Mouse (Mus musculus) right cerebral cortex, postnatal 14 days (tissue): Measurements from ENCODE around the gene Uckl1.

Experiments
- DNase-seq: peaks from one replicate; pipeline ENCODE4 v3.0.0; 2022

Uckl1 gene

DNA sequence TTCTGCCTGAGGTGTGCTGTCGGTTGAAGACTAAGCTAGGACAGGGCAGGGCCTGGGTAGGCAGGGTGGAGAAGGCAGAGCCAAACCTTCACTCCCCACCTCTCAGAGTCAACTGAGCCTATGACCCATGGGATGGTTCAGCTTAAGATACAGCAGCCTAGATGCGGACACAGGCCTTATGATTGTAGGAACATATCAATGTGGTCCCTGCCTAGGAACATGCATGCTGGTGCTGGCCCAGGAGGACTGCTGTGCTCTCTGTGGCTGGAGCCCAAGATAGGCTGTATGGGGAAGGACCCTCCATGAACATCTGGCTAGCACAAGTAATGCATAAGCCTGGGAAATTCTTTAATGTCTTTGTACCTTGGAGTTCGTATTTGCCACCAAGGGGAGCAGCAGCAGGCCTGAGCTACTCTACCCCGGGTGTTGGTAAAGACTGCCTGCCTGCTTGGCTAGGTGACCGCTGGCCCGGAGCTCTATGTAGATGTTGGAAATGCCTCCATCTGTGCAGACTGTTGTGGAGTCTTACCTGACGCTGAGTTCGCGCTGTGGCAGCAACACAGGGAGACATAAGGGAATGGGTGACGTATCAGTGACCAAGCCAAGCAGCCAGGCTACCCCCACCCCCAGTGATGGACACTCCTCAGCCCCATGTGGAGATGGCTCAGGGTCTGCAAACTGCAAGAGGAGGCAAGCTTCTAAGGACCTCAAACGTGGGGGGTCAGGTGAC lies 12.6 kb downstream of the Uckl1 start:
- no peak for DNase-seq

DNA sequence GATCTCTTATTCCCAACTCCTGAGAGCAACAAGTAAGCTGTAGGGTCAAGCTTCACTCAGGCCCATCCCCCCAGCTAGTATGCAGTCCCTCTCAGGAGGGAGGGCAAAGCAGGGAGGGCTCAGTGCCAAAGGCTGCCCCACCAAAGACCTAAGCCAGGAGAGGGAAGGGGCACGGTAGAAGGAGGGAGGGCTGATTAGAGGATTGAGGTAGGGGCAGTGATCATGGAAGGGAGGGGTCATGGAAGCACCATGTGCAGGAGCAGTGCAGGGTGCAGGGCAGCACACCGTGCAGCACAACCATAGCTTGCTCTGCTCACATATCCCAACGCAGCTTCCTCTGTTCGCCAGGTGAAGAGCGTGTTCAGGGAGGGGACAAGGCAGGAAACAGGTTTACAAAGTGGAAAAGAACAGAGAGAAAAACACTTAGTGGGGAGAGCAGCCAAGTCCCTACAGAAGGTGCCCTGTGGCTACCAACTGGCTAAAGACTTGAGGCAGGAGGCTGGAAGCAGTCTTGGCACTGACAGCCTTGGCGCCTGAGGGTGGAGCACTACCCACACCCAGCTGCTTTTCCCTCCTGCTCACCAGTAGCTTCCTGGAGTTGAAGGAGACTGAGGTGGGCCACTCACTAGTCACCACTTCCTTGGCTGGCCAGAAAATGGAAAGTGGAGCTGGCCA lies 13.6 kb downstream of the Uckl1 start:
- DNase-seq = no peak

- no peak for DNase-seq
Measured at GRCm38 (mm10) chr2:181570375-181570774, 14.3 kb downstream of the Uckl1 start.

GRCm38 (mm10) chr2:181569856-181570255 lies 14.8 kb downstream of the Uckl1 start:
- no peak for DNase-seq

- DNase-seq = no peak
Measured at GRCm38 (mm10) chr2:181568272-181569008, 16.3 kb downstream of the Uckl1 start.

- DNase-seq = no peak
Measured at GRCm38 (mm10) chr2:181567338-181567737, 17.4 kb downstream of the Uckl1 start.

- DNase-seq = no peak
Measured at GRCm38 (mm10) chr2:181553772-181554171, 30.9 kb downstream of the Uckl1 start.

DNA sequence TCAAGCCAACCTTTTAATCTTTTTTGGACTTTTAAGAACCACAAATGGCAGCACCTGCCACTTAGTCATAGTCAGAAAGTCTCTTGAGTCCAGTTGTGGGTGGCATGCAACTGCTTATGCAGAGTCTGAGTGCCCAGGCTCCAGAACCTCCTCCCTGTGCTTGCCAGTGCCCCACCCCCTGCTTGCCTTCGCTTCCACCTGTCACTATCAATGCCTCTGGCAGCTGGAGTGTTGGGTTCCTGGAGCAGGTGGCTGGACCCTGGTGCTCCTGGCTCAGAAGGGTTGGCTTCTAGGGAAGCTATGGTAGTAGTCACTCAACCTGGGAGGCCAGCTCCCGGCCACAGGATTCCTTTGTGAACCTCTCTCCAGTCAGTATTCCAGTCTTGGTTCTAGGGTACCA lies 34.5 kb downstream of the Uckl1 start:
- DNase-seq = no peak

GRCm38 (mm10) chr2:181548682-181549081 lies 36.0 kb downstream of the Uckl1 start:
- no peak for DNase-seq

DNA sequence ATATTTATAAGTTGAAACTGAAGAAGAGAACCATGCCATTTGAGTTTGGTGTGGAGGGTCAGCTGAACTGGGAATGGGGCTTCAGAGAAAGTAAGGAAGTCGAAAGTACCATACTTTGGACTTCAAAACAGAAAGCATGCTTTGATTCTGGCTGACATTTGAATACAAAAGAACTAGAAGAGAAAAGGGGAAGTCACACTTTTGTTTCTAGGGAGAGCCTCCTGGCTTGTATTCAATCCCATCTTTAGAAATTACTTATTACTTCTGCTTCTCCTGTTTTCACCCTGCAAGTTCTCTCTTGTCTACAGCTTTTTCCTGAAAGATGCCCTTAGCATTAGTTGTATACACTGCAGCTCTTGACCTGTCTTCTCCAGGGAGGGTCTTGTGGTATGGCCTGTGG lies 36.5 kb downstream of the Uckl1 start:
- no peak for DNase-seq

- no peak for DNase-seq
Measured at GRCm38 (mm10) chr2:181546142-181546541, 38.5 kb downstream of the Uckl1 start.

DNA sequence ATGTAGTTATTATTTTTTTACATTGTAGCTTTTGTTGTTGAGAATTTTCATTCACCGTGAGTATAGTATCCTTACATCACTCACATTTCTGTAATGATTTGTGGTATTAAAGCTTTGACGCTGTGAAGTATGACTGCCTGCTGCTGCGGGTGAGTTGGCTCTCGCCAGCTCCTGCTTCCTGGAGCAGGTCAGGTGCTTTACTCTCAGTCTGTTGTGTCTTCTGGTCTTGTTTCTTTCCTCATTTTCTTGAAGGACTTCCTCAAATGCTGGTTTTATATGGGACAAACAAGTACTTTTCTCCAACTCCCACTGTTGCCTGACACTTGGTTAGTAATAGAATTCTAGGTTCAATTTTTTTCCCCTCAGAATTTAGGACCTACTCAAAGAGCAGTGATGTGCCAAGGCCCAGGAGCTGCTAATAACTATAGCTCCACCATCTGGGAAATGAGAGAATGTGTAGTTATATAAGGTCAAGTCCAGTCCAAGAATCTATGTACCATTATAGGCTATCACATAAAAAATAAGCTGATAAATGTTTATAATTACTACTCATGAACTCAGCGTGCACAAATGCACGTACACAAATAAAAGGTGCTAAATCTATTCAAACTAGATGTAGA lies 42.8 kb downstream of the Uckl1 start:
- no peak for DNase-seq

- peak; percentile 51 for DNase-seq
Measured at GRCm38 (mm10) chr2:181537444-181538047, 47.1 kb downstream of the Uckl1 start.

GRCm38 (mm10) chr2:181536410-181536809 lies 48.3 kb downstream of the Uckl1 start:
- no peak for DNase-seq

DNA sequence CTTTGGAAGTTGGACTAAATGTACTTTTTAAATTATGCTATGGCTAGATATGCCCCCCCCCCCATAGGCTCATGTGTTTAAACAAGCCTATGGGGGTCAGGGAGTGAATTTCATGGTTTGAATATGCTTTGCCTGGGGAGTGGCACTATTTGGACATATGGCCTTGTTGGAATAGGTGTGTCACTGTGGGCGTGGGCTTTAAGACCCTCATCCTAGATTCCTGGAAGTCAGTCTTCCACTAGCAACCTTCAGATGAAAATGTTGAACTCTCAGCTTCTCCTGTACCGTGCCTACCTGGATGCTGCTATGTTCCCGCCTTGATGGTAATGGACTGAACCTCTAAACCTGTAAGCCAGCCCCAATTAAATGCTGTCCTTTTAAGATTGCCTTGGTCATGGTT lies 52.1 kb downstream of the Uckl1 start:
- DNase-seq = no peak

DNA sequence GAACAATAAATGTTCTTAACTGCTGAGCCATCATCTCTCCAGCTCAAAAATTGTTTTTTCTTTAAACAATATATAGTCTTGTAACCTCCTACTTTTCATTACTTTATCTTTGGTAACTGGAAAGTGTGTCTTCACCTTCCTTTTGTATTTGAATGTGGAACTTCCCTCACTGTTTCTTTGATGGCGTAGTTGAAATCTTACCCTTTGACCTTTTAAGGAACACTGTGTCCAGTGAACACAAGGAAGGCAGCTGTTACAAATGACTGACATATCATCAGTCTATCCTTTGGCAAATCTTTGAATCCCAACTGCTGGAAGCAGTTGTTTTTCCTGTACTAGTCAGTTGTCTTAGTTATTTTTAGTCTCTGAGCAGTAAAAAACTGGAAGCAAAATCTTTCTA lies 55.6 kb downstream of the Uckl1 start:
- no peak for DNase-seq

GRCm38 (mm10) chr2:181525526-181525925 lies 59.2 kb downstream of the Uckl1 start:
- DNase-seq = no peak

DNA sequence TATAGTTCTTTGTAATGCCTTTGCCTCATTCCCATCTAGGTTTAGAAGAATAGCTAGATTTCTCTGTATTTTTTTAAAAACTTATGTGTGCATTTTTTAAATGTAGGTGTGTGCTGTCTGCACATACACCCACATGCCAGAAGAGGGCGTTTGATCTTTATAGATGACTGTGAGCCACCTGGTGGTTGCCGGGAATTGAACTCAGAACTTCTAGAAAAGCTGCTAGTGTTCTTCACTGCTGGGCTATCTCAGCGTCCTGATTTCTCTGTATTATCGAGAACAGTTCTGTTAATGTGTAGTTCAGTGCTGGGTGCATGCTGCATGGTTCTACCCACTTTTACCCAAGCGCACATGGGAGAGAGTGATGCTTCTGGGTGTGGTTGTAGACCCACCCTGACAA lies 61.9 kb downstream of the Uckl1 start:
- peak; percentile 32 for DNase-seq

DNA sequence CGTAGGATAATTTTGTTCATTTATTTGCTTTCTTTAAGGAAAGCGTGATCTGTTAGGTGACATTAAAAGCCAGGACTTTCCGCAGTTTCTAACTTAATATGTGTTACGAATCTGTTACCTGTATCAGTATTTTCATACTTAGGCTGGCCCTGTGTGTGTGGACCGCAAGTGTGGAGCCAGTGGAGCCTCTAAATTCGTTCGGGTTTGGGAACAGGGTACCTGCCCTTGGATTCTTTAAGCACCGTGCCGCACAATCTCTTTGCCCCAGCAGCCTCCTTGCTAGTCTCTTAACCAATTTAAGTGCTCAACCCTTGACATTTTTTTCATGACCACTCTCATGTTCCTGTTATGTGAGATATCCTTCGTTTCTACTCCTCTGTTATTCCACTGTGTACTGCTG lies 63.2 kb downstream of the Uckl1 start:
- no peak for DNase-seq

DNA sequence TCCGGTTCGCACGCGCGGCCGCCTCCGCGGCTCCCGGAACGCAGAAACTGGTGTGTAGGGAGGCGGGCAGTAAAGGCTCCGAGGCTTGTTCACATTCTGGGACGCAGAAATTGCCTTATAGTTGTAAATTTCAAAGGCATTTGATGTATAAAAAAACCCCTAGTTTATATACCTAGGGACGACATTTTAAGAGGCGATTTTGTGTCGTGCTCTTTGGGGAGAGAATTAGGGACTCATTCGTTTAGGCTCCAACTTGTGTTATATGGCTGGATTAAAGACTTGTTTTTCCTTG lies 63.8 kb downstream of the Uckl1 start:
- no peak for DNase-seq

DNA sequence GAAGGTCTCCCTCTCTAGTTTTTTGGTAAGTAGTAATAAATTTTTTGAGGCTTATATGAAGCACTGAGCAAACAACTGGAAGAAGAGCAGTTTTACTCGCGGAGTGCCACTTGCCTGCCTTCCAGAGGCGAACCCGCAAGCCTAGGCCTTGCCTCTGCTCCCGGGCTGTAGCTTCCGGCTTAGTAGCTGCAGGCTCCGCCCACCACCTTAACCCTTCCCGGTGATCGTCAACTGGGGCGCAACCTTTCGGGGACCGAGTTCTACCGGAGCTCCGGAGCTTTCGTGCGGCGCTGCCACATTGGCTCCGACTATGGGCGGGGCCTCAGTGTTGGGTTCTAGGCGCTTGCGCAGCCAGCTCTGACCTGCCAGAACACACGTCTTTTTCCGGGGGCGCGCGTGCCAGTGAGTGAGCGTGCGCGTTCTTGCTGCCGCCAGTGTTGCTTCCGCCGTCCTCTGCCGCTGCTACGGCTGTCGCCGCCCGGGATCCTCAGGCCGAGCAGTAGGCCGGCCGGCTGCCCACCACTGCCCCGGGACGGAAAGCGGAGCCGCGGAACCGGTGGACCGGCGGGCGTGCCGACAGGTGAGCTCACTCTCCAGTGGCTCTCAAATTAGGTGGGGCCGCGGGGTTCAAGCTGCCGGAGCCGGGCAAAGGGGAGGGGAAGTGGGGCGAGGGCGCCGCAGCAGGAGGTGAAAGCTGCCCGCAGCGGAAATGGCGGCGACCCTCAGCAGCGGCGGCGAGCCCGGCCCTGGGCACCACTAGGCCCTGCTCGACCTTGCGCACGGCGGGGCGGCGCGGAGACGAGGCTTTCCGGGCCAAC lies 64.4 kb downstream of the Uckl1 start, which contains the start of gene Dnajc5:
TSS of gene Dnajc5 (plus strand) at position 368 of the 818 bp plus-strand sequence.
- DNase-seq = peak; percentile 97

- no peak for DNase-seq
Measured at GRCm38 (mm10) chr2:181519201-181519600, 65.5 kb downstream of the Uckl1 start.
